Mouse (Mus musculus): ENCODE data around the gene Sfxn5.

The Sfxn5 gene

GRCm38 (mm10) chr6:85334251-85334650 lies 1.0 kb upstream of the Sfxn5 start:
- no peak for DNase-seq (ENCODE audit: low read depth, low spot score)

- no peak for DNase-seq (ENCODE audit: low read depth, low spot score)
Measured at GRCm38 (mm10) chr6:85333732-85334131, 510 bp upstream of the Sfxn5 start.

- DNase-seq (ENCODE audit: low read depth, low spot score) = no peak
Measured at GRCm38 (mm10) chr6:85332351-85332999, 747 bp downstream of the Sfxn5 start.

- no peak for DNase-seq (ENCODE audit: low read depth, low spot score)
Measured at GRCm38 (mm10) chr6:85331736-85332135, 1.5 kb downstream of the Sfxn5 start.

GRCm38 (mm10) chr6:85331221-85331735 lies 1.9 kb downstream of the Sfxn5 start:
- DNase-seq (ENCODE audit: low read depth, low spot score) = no peak

- no peak for DNase-seq (ENCODE audit: low read depth, low spot score)
Measured at GRCm38 (mm10) chr6:85329666-85330185, 3.5 kb downstream of the Sfxn5 start.

GRCm38 (mm10) chr6:85326564-85326963 lies 6.7 kb downstream of the Sfxn5 start:
- DNase-seq (ENCODE audit: low read depth, low spot score) = no peak

- DNase-seq (ENCODE audit: low read depth, low spot score) = no peak
Measured at GRCm38 (mm10) chr6:85325109-85325508, 8.1 kb downstream of the Sfxn5 start.

- no peak for DNase-seq (ENCODE audit: low read depth, low spot score)
Measured at GRCm38 (mm10) chr6:85320445-85320866, 12.8 kb downstream of the Sfxn5 start.

- DNase-seq (ENCODE audit: low read depth, low spot score) = no peak
Measured at GRCm38 (mm10) chr6:85316211-85316610, 17.0 kb downstream of the Sfxn5 start.

GRCm38 (mm10) chr6:85314064-85314798 lies 19.0 kb downstream of the Sfxn5 start:
- DNase-seq (ENCODE audit: low read depth, low spot score) = no peak

GRCm38 (mm10) chr6:85307894-85308293 lies 25.3 kb downstream of the Sfxn5 start:
- no peak for DNase-seq (ENCODE audit: low read depth, low spot score)

GRCm38 (mm10) chr6:85306375-85306774 lies 26.8 kb downstream of the Sfxn5 start:
- no peak for DNase-seq (ENCODE audit: low read depth, low spot score)

- DNase-seq (ENCODE audit: low read depth, low spot score) = no peak
Measured at GRCm38 (mm10) chr6:85305826-85306225, 27.4 kb downstream of the Sfxn5 start.

- no peak for DNase-seq (ENCODE audit: low read depth, low spot score)
Measured at GRCm38 (mm10) chr6:85304966-85305365, 28.3 kb downstream of the Sfxn5 start.

- no peak for DNase-seq (ENCODE audit: low read depth, low spot score)
Measured at GRCm38 (mm10) chr6:85302326-85303055, 30.7 kb downstream of the Sfxn5 start.

- DNase-seq (ENCODE audit: low read depth, low spot score) = no peak
Measured at GRCm38 (mm10) chr6:85295384-85296167, 37.6 kb downstream of the Sfxn5 start.

GRCm38 (mm10) chr6:85294004-85294379 lies 39.2 kb downstream of the Sfxn5 start:
- DNase-seq (ENCODE audit: low read depth, low spot score) = no peak

- DNase-seq (ENCODE audit: low read depth, low spot score) = no peak
Measured at GRCm38 (mm10) chr6:85293255-85294003, 39.8 kb downstream of the Sfxn5 start.
